In genomic region chr3:52269514-52270351, GRCm38 (mm10) we compare ENCODE assay signal across 8 mouse cellular contexts. TPM values are rescaled to one million over a fixed set of nuclear protein-coding genes. Genes with fewer than 3 reads are reported as not detected.
DNase-seq lines count a peak whose midpoint lies in the region; ATAC-seq lines count a peak whose summit lies in the region.

No protein-coding gene starts in this region.

- under 1% methylated on average over 55 of the region's 55 CpGs for WGBS in intestine, embryonic 14.5 days
- WGBS in limb, embryonic 12.5 days, result under 1% methylated on average over 55 of the region's 55 CpGs
- WGBS in midbrain, embryonic 12.5 days, result under 1% methylated on average over 55 of the region's 55 CpGs

- no peaks in the 10 kb centered on the region; the same call in 1 of the 2 replicates for H3K27me3 ChIP-seq in intestine, embryonic 14.5 days (replicated peaks; ENCODE audit: control insufficient read depth, insufficient read depth, low read length)
- peaks cover 23% of the 10 kb centered on the region for H3K27me3 ChIP-seq in limb, embryonic 12.5 days
- H3K27me3 ChIP-seq in midbrain, embryonic 12.5 days, result peaks cover 63% of the 10 kb centered on the region

- H3K9me3 ChIP-seq in intestine, embryonic 14.5 days (ENCODE audit: control insufficient read depth, low read length), result no peaks in the 10 kb centered on the region
- no peaks in the 10 kb centered on the region for H3K9me3 ChIP-seq in limb, embryonic 12.5 days
- H3K9me3 ChIP-seq in midbrain, embryonic 12.5 days, result no peaks in the 10 kb centered on the region

- no peaks in the 10 kb centered on the region for H3K36me3 ChIP-seq in intestine, embryonic 14.5 days (ENCODE audit: control insufficient read depth, insufficient read depth, low read length)
- H3K36me3 ChIP-seq in limb, embryonic 12.5 days, result no peaks in the 10 kb centered on the region
- H3K36me3 ChIP-seq in midbrain, embryonic 12.5 days, result no peaks in the 10 kb centered on the region

- H3K4me1 ChIP-seq in intestine, embryonic 14.5 days (replicated peaks; ENCODE audit: control insufficient read depth, insufficient read depth, low read length), result peaks cover 22% of the 10 kb centered on the region
- H3K4me1 ChIP-seq in limb, embryonic 12.5 days (replicated peaks), result peaks cover 29% of the 10 kb centered on the region
- H3K4me1 ChIP-seq in midbrain, embryonic 12.5 days, result peaks cover 32% of the 10 kb centered on the region

- peak overlapping the region; percentile 99 for H3K4me2 ChIP-seq in intestine, embryonic 14.5 days (ENCODE audit: low read length)
- peak overlapping the region; percentile 99 for H3K4me2 ChIP-seq in limb, embryonic 12.5 days
- peak overlapping the region; percentile 94 for H3K4me2 ChIP-seq in midbrain, embryonic 12.5 days (replicated peaks)

- peak; percentile 55 for DNase-seq in T-cell, adult 2 months (ENCODE audit: low spot score)
- peak; percentile 39 to 41 for DNase-seq in cerebellum, postnatal 36 days
- peak; percentile 37 to 75 for DNase-seq in gastrocnemius, postnatal 4 days (ENCODE audit: low spot score in 2 of 2)
- peak; percentile 84 for DNase-seq in intestine, embryonic 14.5 days (ENCODE audit: low spot score)
- DNase-seq in spleen, adult 18-20 months, result peak; percentile 69 to 71
- no peak for DNase-seq in c-Kit-positive CD71-positive TER-119-positive erythroid progenitor cells, embryonic 14.5 days (ENCODE audit: low spot score)

- ATAC-seq in intestine, embryonic 14.5 days (replicated peaks; ENCODE audit: low FRiP score, low TSS enrichment, low read depth), result peak; percentile 66
- ATAC-seq in limb, embryonic 12.5 days (ENCODE audit: insufficient number of reproducible peaks, insufficient read depth, low FRiP score, low TSS enrichment, low read depth), result 0 out of 2 replicates have a peak, but pooled peaks have one; percentile 12
- ATAC-seq in midbrain, embryonic 12.5 days (ENCODE audit: low FRiP score, low read depth), result peak; percentile 16; the same call in 1 of the 2 replicates

- H3K27ac ChIP-seq in intestine, embryonic 14.5 days (ENCODE audit: low read depth), result no peak overlapping the region
- H3K27ac ChIP-seq in limb, embryonic 12.5 days, result peak overlapping the region; percentile 92
- H3K27ac ChIP-seq in midbrain, embryonic 12.5 days (replicated peaks), result no peak overlapping the region

- peak overlapping the region; percentile 94 for H3K4me3 ChIP-seq in intestine, embryonic 14.5 days (ENCODE audit: low read depth, low read length)
- peak overlapping the region; percentile 84 for H3K4me3 ChIP-seq in limb, embryonic 12.5 days (replicated peaks)
- peak overlapping the region; percentile 74 for H3K4me3 ChIP-seq in midbrain, embryonic 12.5 days

- H3K9ac ChIP-seq in intestine, embryonic 14.5 days (ENCODE audit: low read length), result peak overlapping the region; percentile 85
- H3K9ac ChIP-seq in limb, embryonic 12.5 days (replicated peaks), result peak overlapping the region; percentile 84
- peak overlapping the region; percentile 70 for H3K9ac ChIP-seq in midbrain, embryonic 12.5 days (replicated peaks)

RNA-seq across cellular contexts. Expression of gene Foxo1, which starts 1.6 kb away (rescaled TPM):
- total RNA-seq in gastrocnemius, postnatal 4 days (2021), result 10 to 100 TPM; 11.9 to 13.2 TPM
- polyA plus RNA-seq in intestine, embryonic 14.5 days (2014; fragmentation: Nextera tagmentation; extraction: Ambion mirVana), result 7.5 and 8.2 TPM in 2 replicates
- polyA plus RNA-seq in limb, embryonic 12.5 days (2016; fragmentation: Nextera tagmentation; extraction: Ambion mirVana), result 6.8 and 7.0 TPM in 2 replicates
- 3.6 TPM in 2 replicates for polyA plus RNA-seq in midbrain, embryonic 12.5 days (2016; fragmentation: Nextera tagmentation; extraction: Ambion mirVana)

Comparison
In these comparisons a context has a peak if more than half of its experiments do, and no peak if none do; other contexts are left out.
1. ATAC-seq: peak in every context shown above with its lines; median percentile 66 in intestine, embryonic 14.5 days; 16 in midbrain, embryonic 12.5 days; 12 in limb, embryonic 12.5 days.